Mouse (Mus musculus) neural tube, embryonic 11.5 days (tissue): ENCODE results near the gene Ccdc88c. TPM values are rescaled to one million over a fixed set of nuclear protein-coding genes. Genes with fewer than 3 reads are reported as not detected.

Source experiments
- ATAC-seq: fragments of 200-750 bp; cut with Nextera tagmentation; 2 replicates; pipeline ENCODE4 v1.8.0; 2017; ENCODE audit warnings: moderate number of reproducible peaks, mild to moderate bottlenecking, moderate TSS enrichment, moderate library complexity; ENCODE audit not compliant: insufficient read depth, low FRiP score, low TSS enrichment
- DNase-seq: peaks from one replicate; pipeline ENCODE4 v3.0.0-alpha.2; 2015; ENCODE audit warnings: low spot score
- H3K27ac ChIP-seq: fragments of 300-500 bp; sonication (generic); 2 replicates; pipeline ENCODE4 v1.5.1; 2014; ENCODE audit warnings: low read depth, mild to moderate bottlenecking, low read length
- H3K27me3 ChIP-seq: fragments of 300-500 bp; sonication (generic); 2 replicates; pipeline ENCODE4 v1.6.1; 2014; ENCODE audit warnings: mild to moderate bottlenecking, low read length, mixed read lengths; ENCODE audit not compliant: control insufficient read depth, insufficient read depth
- H3K36me3 ChIP-seq: fragments of 300-500 bp; sonication (generic); 2 replicates; pipeline ENCODE4 v1.6.1; 2014; ENCODE audit warnings: mild to moderate bottlenecking, low read length, moderate library complexity, mixed read lengths; ENCODE audit not compliant: control insufficient read depth, insufficient read depth
- H3K4me1 ChIP-seq: fragments of 300-500 bp; sonication (generic); 2 replicates; pipeline ENCODE4 v1.6.1; 2014; ENCODE audit warnings: low read length, mixed read lengths; ENCODE audit not compliant: control insufficient read depth, insufficient read depth
- H3K4me2 ChIP-seq: fragments of 300-500 bp; sonication (generic); 2 replicates; pipeline ENCODE4 v1.6.1; 2014; ENCODE audit warnings: low read depth, mild to moderate bottlenecking, moderate library complexity
- H3K4me3 ChIP-seq: fragments of 300-500 bp; sonication (generic); 2 replicates; pipeline ENCODE4 v1.5.1; 2014; ENCODE audit warnings: low read depth, low read length
- H3K9ac ChIP-seq: fragments of 300-500 bp; sonication (generic); 2 replicates; pipeline ENCODE4 v1.6.1; 2014; ENCODE audit warnings: mild to moderate bottlenecking, low read length
- H3K9me3 ChIP-seq: fragments of 300-500 bp; sonication (generic); 2 replicates; pipeline ENCODE4 v1.6.1; 2016; ENCODE audit warnings: low read length; ENCODE audit not compliant: control insufficient read depth
- WGBS: fragments of 180-500 bp; shearing (Covaris S2); extraction: QIAGEN DNeasy Blood & Tissue Kit; methylation state at CpG from one replicate; pipeline ENCODE4 v1.1.7; 2014; 5-methylcytosine and 5-hydroxymethylcytosine counted together
- polyA plus RNA-seq: library from polyadenylated mRNA; unstranded; fragments of >200 nt; fragmentation: Nextera tagmentation; extraction: Ambion mirVana; gene quantifications from 2 replicates; pipeline ENCODE4 v1.2.1, GENCODE M21; 2014

Gene Ccdc88c
- polyA plus RNA-seq, 1 experiment from 2014 or later: 11.8 TPM

- H3K27me3 ChIP-seq: no peaks in the 10 kb centered on the region
- H3K9me3 ChIP-seq: no peaks in the 10 kb centered on the region
- no peak overlapping the region for H3K9ac ChIP-seq
- no peak overlapping the region for H3K4me3 ChIP-seq
- H3K36me3 ChIP-seq: no peaks in the 10 kb centered on the region
- no peak for ATAC-seq
- H3K27ac ChIP-seq: no peak overlapping the region
- 88% methylated on average over 4 of the region's 4 CpGs for WGBS
- no peak overlapping the region for H3K4me2 ChIP-seq
- DNase-seq: no peak
- no peaks in the 10 kb centered on the region for H3K4me1 ChIP-seq
These were observed 142.0 kb downstream of the Ccdc88c start for GRCm38 (mm10) chr12:100886877-100887276.

- no peak overlapping the region for H3K9ac ChIP-seq
- H3K4me2 ChIP-seq: no peak overlapping the region
- H3K4me3 ChIP-seq: no peak overlapping the region
- ATAC-seq: no peak
- no peak for DNase-seq
- H3K27ac ChIP-seq: no peak overlapping the region
- 86% methylated on average over 3 of the region's 3 CpGs for WGBS
- no peaks in the 10 kb centered on the region for H3K36me3 ChIP-seq
- no peaks in the 10 kb centered on the region for H3K9me3 ChIP-seq
- H3K27me3 ChIP-seq: no peaks in the 10 kb centered on the region
- no peaks in the 10 kb centered on the region for H3K4me1 ChIP-seq
These were observed 143.3 kb downstream of the Ccdc88c start for GRCm38 (mm10) chr12:100885585-100885984.

- DNase-seq (no peak), ATAC-seq (no peak)
- Histone ChIP-seq H3K4me1 (no peaks in the 10 kb centered on the region), H3K27ac (no peak overlapping the region), H3K36me3 (no peaks in the 10 kb centered on the region), H3K9ac (no peak overlapping the region), H3K4me2 (no peak overlapping the region), H3K9me3 (no peaks in the 10 kb centered on the region), H3K4me3 (no peak overlapping the region), H3K27me3 (no peaks in the 10 kb centered on the region)
- WGBS: 82% methylated on average over 7 of the region's 7 CpGs
These were observed 145.7 kb downstream of the Ccdc88c start for GRCm38 (mm10) chr12:100883168-100883567.

- ATAC-seq: no peak
- no peaks in the 10 kb centered on the region for H3K27me3 ChIP-seq
- no peaks in the 10 kb centered on the region for H3K36me3 ChIP-seq
- 91% methylated on average over 16 of the region's 16 CpGs for WGBS
- no peak overlapping the region for H3K9ac ChIP-seq
- no peak overlapping the region for H3K4me3 ChIP-seq
- H3K4me2 ChIP-seq: no peak overlapping the region
- no peak overlapping the region for H3K27ac ChIP-seq
- no peaks in the 10 kb centered on the region for H3K4me1 ChIP-seq
- DNase-seq: no peak
- H3K9me3 ChIP-seq: no peaks in the 10 kb centered on the region
These were observed 150.3 kb downstream of the Ccdc88c start for GRCm38 (mm10) chr12:100878556-100878955.

GRCm38 (mm10) chr12:100877936-100878335, 150.9 kb downstream of the Ccdc88c start:
- H3K4me2 ChIP-seq: no peak overlapping the region
- no peak for ATAC-seq
- WGBS: 84% methylated on average over 6 of the region's 6 CpGs
- H3K9me3 ChIP-seq: no peaks in the 10 kb centered on the region
- no peaks in the 10 kb centered on the region for H3K27me3 ChIP-seq
- no peak for DNase-seq
- H3K9ac ChIP-seq: no peak overlapping the region
- H3K4me3 ChIP-seq: no peak overlapping the region
- H3K4me1 ChIP-seq: no peaks in the 10 kb centered on the region
- H3K27ac ChIP-seq: no peak overlapping the region
- H3K36me3 ChIP-seq: no peaks in the 10 kb centered on the region

- Histone ChIP-seq H3K4me1 (no peaks in the 10 kb centered on the region), H3K27me3 (no peaks in the 10 kb centered on the region), H3K4me2 (no peak overlapping the region), H3K9ac (no peak overlapping the region), H3K4me3 (no peak overlapping the region), H3K9me3 (no peaks in the 10 kb centered on the region), H3K27ac (no peak overlapping the region), H3K36me3 (no peaks in the 10 kb centered on the region)
- DNase-seq (no peak), ATAC-seq (no peak)
- 90% methylated on average over 5 of the region's 6 CpGs for WGBS
These were observed 152.9 kb downstream of the Ccdc88c start for GRCm38 (mm10) chr12:100875960-100876359.

- H3K27ac ChIP-seq: no peak overlapping the region
- WGBS: 55% methylated on average over 3 of the region's 3 CpGs
- H3K4me1 ChIP-seq: no peaks in the 10 kb centered on the region
- no peak overlapping the region for H3K4me3 ChIP-seq
- no peak for DNase-seq
- H3K36me3 ChIP-seq: no peaks in the 10 kb centered on the region
- no peaks in the 10 kb centered on the region for H3K9me3 ChIP-seq
- H3K4me2 ChIP-seq: no peak overlapping the region
- ATAC-seq: no peak
- H3K27me3 ChIP-seq: no peaks in the 10 kb centered on the region
- H3K9ac ChIP-seq: no peak overlapping the region
These were observed 153.3 kb downstream of the Ccdc88c start for GRCm38 (mm10) chr12:100875553-100875952.

- 78% methylated on average over 3 of the region's 3 CpGs for WGBS
These were observed 155.2 kb downstream of the Ccdc88c start for GRCm38 (mm10) chr12:100873612-100874011.

GRCm38 (mm10) chr12:100871841-100872240, 157.0 kb downstream of the Ccdc88c start:
- no peaks in the 10 kb centered on the region for H3K27me3 ChIP-seq
- H3K4me1 ChIP-seq: no peaks in the 10 kb centered on the region
- H3K4me3 ChIP-seq: no peak overlapping the region
- H3K4me2 ChIP-seq: no peak overlapping the region
- ATAC-seq (no peak), DNase-seq (no peak)
- H3K36me3 ChIP-seq: no peaks in the 10 kb centered on the region
- no peak overlapping the region for H3K9ac ChIP-seq
- no peaks in the 10 kb centered on the region for H3K9me3 ChIP-seq
- WGBS: 91% methylated on average over 2 of the region's 2 CpGs
- H3K27ac ChIP-seq: no peak overlapping the region

More at GRCm38 (mm10) chr12:100873612-100874011, 155.2 kb downstream of the Ccdc88c start:
- Histone ChIP-seq H3K4me1 (no peaks in the 10 kb centered on the region), H3K4me2 (no peak overlapping the region), H3K9ac (no peak overlapping the region), H3K27me3 (no peaks in the 10 kb centered on the region), H3K4me3 (no peak overlapping the region), H3K36me3 (no peaks in the 10 kb centered on the region), H3K9me3 (no peaks in the 10 kb centered on the region), H3K27ac (no peak overlapping the region)
- DNase-seq: no peak
- no peak for ATAC-seq
